Mouse (Mus musculus) lung, postnatal 0 days (tissue): Measurements from ENCODE around the gene Nck1.
A peak's percentile ranks its signal among the peaks of the same experiment; 100 is the strongest.

ENCODE experiments used
- CTCF ChIP-seq: IDR thresholded peaks from 2 replicates; pipeline ENCODE4 v1.5.1; 2016; ENCODE audit warnings: antibody characterized with exemption, mild to moderate bottlenecking
- EP300 ChIP-seq: IDR thresholded peaks from 2 replicates; pipeline ENCODE4 v1.6.1; 2016; ENCODE audit warnings: antibody characterized with exemption, mild to moderate bottlenecking, control low read depth

- TF ChIP-seq CTCF: no peak
- peak; percentile 77 for TF ChIP-seq EP300
Observed at GRCm38 (mm10) chr9:100507581-100507980, 38.4 kb downstream of the Nck1 start.
